Mouse (Mus musculus) forebrain, embryonic 10.5 days (tissue): Measurements from ENCODE around the gene 1700001L19Rik. TPM values are rescaled to one million over a fixed set of nuclear protein-coding genes. Genes with fewer than 3 reads are reported as not detected.

ENCODE experiments used
- polyA plus RNA-seq: library from polyadenylated mRNA; unstranded; fragments of >200 nt; fragmentation: Nextera tagmentation; extraction: Ambion mirVana; gene quantifications from 2 replicates; pipeline ENCODE4 v1.2.1, GENCODE M21; 2016

1700001L19Rik gene
- polyA plus RNA-seq, 1 experiment from 2014 or later, result 0.83 TPM

Other genes starting within 250 kb of the 1700001L19Rik start
- 23.5 and 26.9 TPM in 2 replicates for gene Mtrr, start 15.3 kb upstream of the 1700001L19Rik start, polyA plus RNA-seq
- 54.5 and 55.3 TPM in 2 replicates for gene Fastkd3, start 15.2 kb upstream of the 1700001L19Rik start, polyA plus RNA-seq